Mouse (Mus musculus) hindbrain, postnatal 0 days (tissue): ENCODE data around the gene Xrcc5. TPM values are rescaled to one million over a fixed set of nuclear protein-coding genes. Genes with fewer than 3 reads are reported as not detected.

ENCODE experiments used
- ATAC-seq: fragments of 200-750 bp; cut with Nextera tagmentation; 2 replicates; pipeline ENCODE4 v1.8.0; 2017; ENCODE audit warnings: mild to moderate bottlenecking, moderate TSS enrichment, moderate library complexity
- DNase-seq: peaks from one replicate; pipeline ENCODE4 v3.0.0-alpha.2; 2015; ENCODE audit warnings: low spot score
- H3K27ac ChIP-seq: fragments of 300-500 bp; sonication (generic); 2 replicates; pipeline ENCODE4 v1.5.1; 2014; ENCODE audit warnings: mild to moderate bottlenecking
- H3K27me3 ChIP-seq: fragments of 300-500 bp; sonication (generic); 2 replicates; pipeline ENCODE4 v1.6.1; 2014; ENCODE audit warnings: low read length, mixed read lengths; ENCODE audit not compliant: insufficient read depth
- H3K36me3 ChIP-seq: fragments of 300-500 bp; sonication (generic); 2 replicates; pipeline ENCODE4 v1.6.1; 2014; ENCODE audit warnings: low read length, mixed read lengths; ENCODE audit not compliant: insufficient read depth
- H3K4me1 ChIP-seq: fragments of 300-500 bp; sonication (generic); 2 replicates; pipeline ENCODE4 v1.6.1; 2014; ENCODE audit warnings: antibody characterized with exemption, low read length, mixed read lengths; ENCODE audit not compliant: insufficient read depth
- H3K4me2 ChIP-seq: fragments of 300-500 bp; sonication (generic); 2 replicates; pipeline ENCODE4 v1.6.1; 2014; ENCODE audit warnings: low read depth, mild to moderate bottlenecking, low read length, moderate library complexity, mixed read lengths
- H3K4me3 ChIP-seq: fragments of 300-500 bp; sonication (generic); 2 replicates; pipeline ENCODE4 v1.5.1; 2014; ENCODE audit warnings: low read length
- H3K9ac ChIP-seq: fragments of 300-500 bp; sonication (generic); replicated peaks from 2 replicates; pipeline ENCODE4 v1.6.1; 2014; ENCODE audit warnings: mild to moderate bottlenecking, low read length, moderate library complexity, mixed read lengths
- H3K9me3 ChIP-seq: fragments of 300-500 bp; sonication (generic); 2 replicates; pipeline ENCODE4 v1.6.1; 2016; ENCODE audit warnings: low read length, mixed read lengths
- CTCF ChIP-seq: IDR thresholded peaks from 2 replicates; pipeline ENCODE4 v1.5.1; 2016; ENCODE audit warnings: antibody characterized with exemption, control low read depth, low read depth
- WGBS: fragments of 180-500 bp; shearing (Covaris S2); extraction: QIAGEN DNeasy Blood & Tissue Kit; methylation state at CpG from one replicate; pipeline ENCODE4 v1.1.7; 2014; 5-methylcytosine and 5-hydroxymethylcytosine counted together
- polyA plus RNA-seq: library from polyadenylated mRNA; unstranded; fragments of >200 nt; fragmentation: Nextera tagmentation; extraction: Ambion mirVana; gene quantifications from 2 replicates; pipeline ENCODE4 v1.2.1, GENCODE M21; 2015
- total RNA-seq: library from RNA; depleted of rRNA; stranded (reverse); fragments of >200 nt; gene quantifications from 2 replicates; pipeline ENCODE4 v1.2.3, GENCODE M21; 2014

Gene Xrcc5
- total and polyA plus RNA-seq, 2 experiments from 2014 or later = 9.0 to 15.7 TPM

- no peak for TF ChIP-seq CTCF
- Histone ChIP-seq H3K27me3 (no peaks in the 10 kb centered on the region), H3K9me3 (no peaks in the 10 kb centered on the region), H3K4me3 (no peak overlapping the region), H3K36me3 (no peaks in the 10 kb centered on the region), H3K27ac (no peak overlapping the region), H3K4me2 (no peak overlapping the region), H3K4me1 (no peaks in the 10 kb centered on the region), H3K9ac (no peak overlapping the region)
- no peak for ATAC-seq
- 71% methylated on average over 8 of the region's 8 CpGs for WGBS
- DNase-seq = no peak
Measured at GRCm38 (mm10) chr1:72401331-72402069, 94.3 kb downstream of the Xrcc5 start.

GRCm38 (mm10) chr1:72406505-72407079 lies 99.4 kb downstream of the Xrcc5 start:
- H3K27me3 ChIP-seq = no peaks in the 10 kb centered on the region
- H3K27ac ChIP-seq = no peak overlapping the region
- no peaks in the 10 kb centered on the region for H3K4me1 ChIP-seq
- WGBS = 47% methylated on average over 14 of the region's 14 CpGs
- no peaks in the 10 kb centered on the region for H3K9me3 ChIP-seq
- no peak overlapping the region for H3K4me3 ChIP-seq
- TF ChIP-seq CTCF = no peak
- DNase-seq = peak; percentile 69
- H3K4me2 ChIP-seq = no peak overlapping the region
- no peaks in the 10 kb centered on the region for H3K36me3 ChIP-seq
- H3K9ac ChIP-seq = no peak overlapping the region
- peak; percentile 81 for ATAC-seq

- ATAC-seq (no peak), DNase-seq (peak; percentile 35)
- no peak overlapping the region for H3K27ac ChIP-seq
- no peak overlapping the region for H3K9ac ChIP-seq
- H3K4me1 ChIP-seq = peaks cover 11% of the 10 kb centered on the region
- H3K27me3 ChIP-seq = no peaks in the 10 kb centered on the region
- no peak overlapping the region for H3K4me2 ChIP-seq
- H3K9me3 ChIP-seq = no peaks in the 10 kb centered on the region
- no peak for TF ChIP-seq CTCF
- H3K36me3 ChIP-seq = no peaks in the 10 kb centered on the region
- no peak overlapping the region for H3K4me3 ChIP-seq
- WGBS = 68% methylated on average over 5 of the region's 5 CpGs
Measured at GRCm38 (mm10) chr1:72409936-72410335, 102.7 kb downstream of the Xrcc5 start.

GRCm38 (mm10) chr1:72411108-72411507 lies 103.9 kb downstream of the Xrcc5 start:
- peaks cover 13% of the 10 kb centered on the region for H3K4me1 ChIP-seq
- no peak overlapping the region for H3K9ac ChIP-seq
- no peaks in the 10 kb centered on the region for H3K9me3 ChIP-seq
- ATAC-seq = no peak
- TF ChIP-seq CTCF = no peak
- no peak for DNase-seq
- H3K27me3 ChIP-seq = no peaks in the 10 kb centered on the region
- no peak overlapping the region for H3K4me2 ChIP-seq
- no peak overlapping the region for H3K27ac ChIP-seq
- 87% methylated on average over 8 of the region's 8 CpGs for WGBS
- no peaks in the 10 kb centered on the region for H3K36me3 ChIP-seq
- H3K4me3 ChIP-seq = no peak overlapping the region

- Histone ChIP-seq H3K9me3 (no peaks in the 10 kb centered on the region), H3K27me3 (no peaks in the 10 kb centered on the region), H3K4me2 (no peak overlapping the region), H3K4me1 (peaks cover 13% of the 10 kb centered on the region), H3K36me3 (no peaks in the 10 kb centered on the region), H3K27ac (no peak overlapping the region), H3K9ac (no peak overlapping the region), H3K4me3 (no peak overlapping the region)
- DNase-seq = no peak
- WGBS = 85% methylated on average over 8 of the region's 8 CpGs
- no peak for ATAC-seq
- TF ChIP-seq CTCF = no peak
Measured at GRCm38 (mm10) chr1:72413205-72413604, 106.0 kb downstream of the Xrcc5 start.

- ATAC-seq = no peak
- H3K4me1 ChIP-seq = peaks cover 18% of the 10 kb centered on the region
- no peak overlapping the region for H3K9ac ChIP-seq
Measured at GRCm38 (mm10) chr1:72414133-72414532, 106.9 kb downstream of the Xrcc5 start.

More at GRCm38 (mm10) chr1:72414133-72414532, 106.9 kb downstream of the Xrcc5 start:
- no peak for TF ChIP-seq CTCF
- no peaks in the 10 kb centered on the region for H3K36me3 ChIP-seq
- peak; percentile 52 for DNase-seq
- no peak overlapping the region for H3K4me2 ChIP-seq
- no peaks in the 10 kb centered on the region for H3K9me3 ChIP-seq
- no peak overlapping the region for H3K4me3 ChIP-seq
- no peaks in the 10 kb centered on the region for H3K27me3 ChIP-seq
- peak overlapping the region; percentile 60; the same call in 1 of the 2 replicates for H3K27ac ChIP-seq
- WGBS = 15% methylated on average over 8 of the region's 8 CpGs
